Mouse (Mus musculus): Measurements from ENCODE around the gene Trappc12.
A peak's percentile ranks its signal among the peaks of the same experiment; 100 is the strongest.
"Not testable (repeated sequence)": the region's sequence is repeated elsewhere in the genome, so short reads cannot be mapped to it uniquely, and the experiment has no call there.

The Trappc12 gene

GRCm38 (mm10) chr12:28750021-28750633, at the start of gene Trappc12:
Trappc12 (minus strand) TSS chr12:28750472.
- peak; percentile 83 to 92 for DNase-seq

- no peak for DNase-seq
Measured at GRCm38 (mm10) chr12:28799798-28800411, 49.6 kb upstream of the Trappc12 start.

GRCm38 (mm10) chr12:28796881-28797420, 46.7 kb upstream of the Trappc12 start:
- no peak for DNase-seq

GRCm38 (mm10) chr12:28795041-28795440, 44.8 kb upstream of the Trappc12 start:
- DNase-seq, result no peak

- DNase-seq, result no peak
Measured at GRCm38 (mm10) chr12:28793715-28794114, 43.4 kb upstream of the Trappc12 start.

- DNase-seq, result no peak
Measured at GRCm38 (mm10) chr12:28792613-28793012, 42.3 kb upstream of the Trappc12 start.

GRCm38 (mm10) chr12:28786310-28786709, 36.0 kb upstream of the Trappc12 start:
- DNase-seq, result peak; percentile 27 to 58

GRCm38 (mm10) chr12:28785299-28785698, 35.0 kb upstream of the Trappc12 start:
- DNase-seq, result no peak

GRCm38 (mm10) chr12:28784864-28785263, 34.6 kb upstream of the Trappc12 start:
- no peak for DNase-seq

GRCm38 (mm10) chr12:28784355-28784754, 34.1 kb upstream of the Trappc12 start:
- DNase-seq, result peak in 1 of 2 experiments; percentile 49

- DNase-seq, result no peak
Measured at GRCm38 (mm10) chr12:28782637-28783036, 32.4 kb upstream of the Trappc12 start.

- no peak for DNase-seq
Measured at GRCm38 (mm10) chr12:28780180-28780579, 29.9 kb upstream of the Trappc12 start.

GRCm38 (mm10) chr12:28775627-28776026, 25.4 kb upstream of the Trappc12 start:
- no peak for DNase-seq

GRCm38 (mm10) chr12:28775120-28775519, 24.8 kb upstream of the Trappc12 start:
- no peak for DNase-seq

GRCm38 (mm10) chr12:28773815-28774214, 23.5 kb upstream of the Trappc12 start:
- DNase-seq, result no peak

- DNase-seq, result no peak
Measured at GRCm38 (mm10) chr12:28769953-28770352, 19.7 kb upstream of the Trappc12 start.

- no peak for DNase-seq
Measured at GRCm38 (mm10) chr12:28756019-28756418, 5.7 kb upstream of the Trappc12 start.

GRCm38 (mm10) chr12:28751508-28752263, 1.4 kb upstream of the Trappc12 start, which contains the start of gene Eipr1:
Eipr1 (plus strand) TSS chr12:28751803.
- peak; percentile 85 to 89 for DNase-seq

- no peak for DNase-seq
Measured at GRCm38 (mm10) chr12:28750876-28751275, 604 bp upstream of the Trappc12 start.

GRCm38 (mm10) chr12:28743328-28743727, 6.9 kb downstream of the Trappc12 start:
- DNase-seq, result no peak

- no peak for DNase-seq
Measured at GRCm38 (mm10) chr12:28735293-28735692, 15.0 kb downstream of the Trappc12 start.

GRCm38 (mm10) chr12:28734271-28734670, 16.0 kb downstream of the Trappc12 start:
- no peak for DNase-seq

- not testable (repeated sequence) for DNase-seq
Measured at GRCm38 (mm10) chr12:28733520-28734245, 16.6 kb downstream of the Trappc12 start.
